Mouse (Mus musculus) gastrocnemius, adult 18-20 months (tissue): ENCODE results near the gene Ccn6. TPM values are rescaled to one million over a fixed set of nuclear protein-coding genes. Genes with fewer than 3 reads are reported as not detected.

ENCODE experiments used
- DNase-seq: peaks from one replicate; pipeline ENCODE4 v3.0.0; 2021; ENCODE audit warnings: low spot score
- total RNA-seq, 2 experiments: library from RNA; stranded (reverse); gene quantifications; 2 replicates each; pipeline ENCODE4 v1.2.3; 2021

Ccn6 gene
- total RNA-seq, 2 experiments from 2014 or later = not detected

- DNase-seq = no peak
Observed at GRCm38 (mm10) chr10:39161406-39161805, 2.2 kb downstream of the Ccn6 start.

GRCm38 (mm10) chr10:39158306-39158705, 5.3 kb downstream of the Ccn6 start:
- DNase-seq = no peak

- no peak for DNase-seq
Observed at GRCm38 (mm10) chr10:39157321-39157720, 6.3 kb downstream of the Ccn6 start.

- DNase-seq = no peak
Observed at GRCm38 (mm10) chr10:39156719-39157118, 6.9 kb downstream of the Ccn6 start.

GRCm38 (mm10) chr10:39142216-39142615, 21.4 kb downstream of the Ccn6 start:
- DNase-seq = no peak

- no peak for DNase-seq
Observed at GRCm38 (mm10) chr10:39141401-39141800, 22.2 kb downstream of the Ccn6 start.

- DNase-seq = no peak
Observed at GRCm38 (mm10) chr10:39140843-39141242, 22.8 kb downstream of the Ccn6 start.

- no peak for DNase-seq
Observed at GRCm38 (mm10) chr10:39138761-39139160, 24.8 kb downstream of the Ccn6 start.

GRCm38 (mm10) chr10:39137766-39138165, 25.8 kb downstream of the Ccn6 start:
- no peak for DNase-seq

GRCm38 (mm10) chr10:39133462-39134310, 29.9 kb downstream of the Ccn6 start, which contains the start of the genes Fam229b and Tube1:
TSS of gene Fam229b (minus strand) at chr10:39133914.
TSS of gene Tube1 (plus strand) at chr10:39133976.
- peak; percentile 92 for DNase-seq

- DNase-seq = no peak
Observed at GRCm38 (mm10) chr10:39121412-39121811, 42.2 kb downstream of the Ccn6 start.

GRCm38 (mm10) chr10:39109489-39109874, 54.1 kb downstream of the Ccn6 start:
- no peak for DNase-seq

- DNase-seq = no peak
Observed at GRCm38 (mm10) chr10:39108837-39109488, 54.6 kb downstream of the Ccn6 start.

- no peak for DNase-seq
Observed at GRCm38 (mm10) chr10:39106935-39107334, 56.7 kb downstream of the Ccn6 start.

- no peak for DNase-seq
Observed at GRCm38 (mm10) chr10:39106413-39106812, 57.2 kb downstream of the Ccn6 start.

GRCm38 (mm10) chr10:39104803-39105449, 58.7 kb downstream of the Ccn6 start:
- DNase-seq = no peak

Other genes starting within 250 kb of the Ccn6 start
- 10 to 100 TPM; 13.7 to 19.2 TPM for gene Lama4, start 198.3 kb downstream of the Ccn6 start, total RNA-seq
- 1 to 10 TPM; 2.9 to 3.9 TPM for gene Fam229b, start 29.9 kb downstream of the Ccn6 start, total RNA-seq
- under 1 TPM; 0.64 to 0.81 TPM for gene Tube1, start 29.8 kb downstream of the Ccn6 start, total RNA-seq
- gene Fyn, start 205.1 kb upstream of the Ccn6 start, total RNA-seq = 1 to 10 TPM; 6.0 to 9.2 TPM